Mouse (Mus musculus): ENCODE results near the gene Cyp2c50.
"Not testable (repeated sequence)": the region's sequence is repeated elsewhere in the genome, so short reads cannot be mapped to it uniquely, and the experiment has no call there.

The Cyp2c50 gene

DNA sequence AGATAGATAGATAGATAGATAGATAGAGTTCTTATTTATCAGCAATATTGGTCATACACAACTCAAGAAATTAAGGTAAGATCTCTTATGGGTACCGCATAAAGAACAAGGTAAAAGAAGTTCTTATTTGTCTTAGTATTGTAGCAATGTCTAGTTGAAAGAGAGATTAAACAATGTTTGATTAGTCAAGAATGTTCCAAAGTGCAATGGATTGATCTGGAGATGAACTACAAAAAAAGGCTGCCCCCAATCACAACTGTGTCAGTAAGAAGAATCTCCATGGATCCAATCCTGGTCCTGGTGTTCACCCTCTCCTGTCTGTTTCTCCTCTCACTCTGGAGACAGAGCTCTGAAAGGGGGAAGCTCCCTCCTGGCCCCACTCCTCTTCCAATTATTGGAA lies at the start of gene Cyp2c50:
Cyp2c50 (plus strand) TSS at position 268 of the 400 bp plus-strand sequence.
- DNase-seq (ENCODE audit: low spot score) = not testable (repeated sequence)

DNA sequence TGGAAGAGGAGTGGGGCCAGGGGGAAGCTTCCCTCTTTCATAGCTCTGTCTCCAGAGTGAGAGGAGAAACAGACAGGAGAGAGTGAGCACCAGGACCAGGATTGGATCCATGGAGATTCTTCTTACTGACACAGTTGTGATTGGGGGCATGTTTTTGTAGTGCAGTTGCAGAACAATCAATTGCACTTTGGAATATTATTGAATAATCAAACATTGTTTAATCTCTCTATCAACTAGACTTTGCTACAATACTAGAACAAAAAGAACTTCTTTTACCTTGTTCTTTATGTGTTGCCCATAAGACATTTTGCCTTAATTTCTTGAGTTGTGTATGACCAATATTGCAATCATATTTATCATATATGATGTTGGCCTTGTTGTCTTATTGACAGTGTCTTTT lies 15.8 kb upstream of the Cyp2c50 start, which contains the start of gene Cyp2c54:
Cyp2c54 (minus strand) TSS at position 127 of the 400 bp plus-strand sequence.
- DNase-seq (ENCODE audit: low spot score) = no peak

DNA sequence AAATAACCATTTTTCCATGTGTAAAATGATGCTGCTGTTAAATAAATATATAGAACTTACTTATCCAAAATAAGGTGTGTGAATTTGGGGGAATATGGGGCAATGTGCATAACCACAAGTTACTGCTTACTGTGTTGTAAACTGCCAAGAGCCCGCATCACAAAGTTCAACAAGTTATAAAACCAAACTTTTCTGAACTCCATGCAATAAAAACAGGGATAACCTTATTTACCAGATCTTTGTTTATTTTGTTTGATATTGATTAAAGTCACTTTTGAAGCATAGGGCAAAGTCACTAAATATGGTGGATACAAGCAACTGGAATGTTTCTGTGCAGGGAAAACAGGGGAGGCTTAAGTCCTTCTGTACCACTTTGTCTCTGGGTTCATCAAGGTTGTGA lies 1.1 kb upstream of the Cyp2c50 start:
- no peak for DNase-seq (ENCODE audit: low spot score)

DNA sequence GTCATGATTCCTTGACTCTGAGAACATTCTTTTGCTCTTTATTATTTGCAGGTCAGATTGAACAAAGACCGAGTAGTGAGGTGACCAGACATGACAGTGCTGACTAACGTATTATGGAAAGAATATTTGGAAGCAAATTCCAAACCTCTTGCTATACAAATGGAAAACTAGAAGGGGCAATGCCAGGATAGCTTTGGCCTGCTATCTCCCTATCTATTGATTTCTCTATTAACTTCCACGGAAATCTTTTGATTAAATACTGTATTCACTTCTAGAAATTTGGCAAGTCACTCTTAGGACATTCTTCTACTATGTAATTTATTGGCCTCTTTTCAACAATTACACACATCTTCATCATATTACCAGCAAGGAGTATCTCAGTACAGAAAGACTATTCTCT lies 1.6 kb downstream of the Cyp2c50 start:
- no peak for DNase-seq (ENCODE audit: low spot score)

- not testable (repeated sequence) for DNase-seq (ENCODE audit: low spot score)
Observed at GRCm38 (mm10) chr19:40119624-40120023, 30.1 kb downstream of the Cyp2c50 start.

GRCm38 (mm10) chr19:40125165-40125564 lies 35.7 kb downstream of the Cyp2c50 start:
- not testable (repeated sequence) for DNase-seq (ENCODE audit: low spot score)

GRCm38 (mm10) chr19:40126996-40127395 lies 37.5 kb downstream of the Cyp2c50 start:
- not testable (repeated sequence) for DNase-seq (ENCODE audit: low spot score)
